Mouse (Mus musculus): Measurements from ENCODE around the gene Adamts18. TPM values are rescaled to one million over a fixed set of nuclear protein-coding genes. Genes with fewer than 3 reads are reported as not detected.

Gene Adamts18
- total RNA-seq, 2 experiments from 2014 or later, result not detected

DNA sequence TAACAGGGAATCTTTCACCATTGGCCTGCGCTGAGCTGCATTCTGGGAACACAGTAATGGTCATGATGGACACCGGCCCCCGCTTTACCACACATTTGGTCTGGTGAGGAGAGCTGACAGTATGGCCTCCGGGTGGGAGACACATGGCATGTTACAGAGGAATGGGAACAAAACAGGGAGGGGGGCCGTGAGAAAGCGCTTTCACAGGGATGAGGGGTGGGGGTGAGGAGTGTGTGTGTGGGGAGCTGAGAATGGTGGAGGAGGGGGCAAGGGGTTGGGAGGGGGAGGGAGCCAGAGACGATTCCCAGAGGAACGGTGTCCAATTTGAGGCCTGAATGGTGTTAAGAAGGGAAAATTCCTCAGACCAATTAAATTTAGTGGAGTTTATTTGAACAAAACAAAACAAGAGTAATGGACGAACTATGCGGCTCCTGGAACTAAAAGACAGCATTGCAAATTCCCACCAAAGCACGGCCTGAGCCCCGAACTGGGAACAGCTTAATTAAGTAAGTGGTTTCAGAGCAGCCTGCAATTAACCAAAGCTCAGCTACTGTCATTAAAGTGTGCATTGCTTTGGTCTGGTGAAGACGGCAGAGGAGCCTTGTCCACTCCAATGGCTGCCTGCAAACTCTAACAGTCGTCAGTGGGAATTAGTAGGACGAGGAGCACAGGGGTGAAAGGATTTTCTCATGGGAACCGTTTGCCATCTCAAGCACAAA lies 181.7 kb downstream of the Adamts18 start:
- no peak for ATAC-seq (replicated peaks; ENCODE audit: poor library complexity, severe bottlenecking)

- no peak for ATAC-seq (replicated peaks; ENCODE audit: poor library complexity, severe bottlenecking)
These were observed 182.6 kb downstream of the Adamts18 start for GRCm38 (mm10) chr8:113665951-113666350.

- ATAC-seq (replicated peaks; ENCODE audit: poor library complexity, severe bottlenecking), result no peak
These were observed 183.5 kb downstream of the Adamts18 start for GRCm38 (mm10) chr8:113665036-113665435.

DNA sequence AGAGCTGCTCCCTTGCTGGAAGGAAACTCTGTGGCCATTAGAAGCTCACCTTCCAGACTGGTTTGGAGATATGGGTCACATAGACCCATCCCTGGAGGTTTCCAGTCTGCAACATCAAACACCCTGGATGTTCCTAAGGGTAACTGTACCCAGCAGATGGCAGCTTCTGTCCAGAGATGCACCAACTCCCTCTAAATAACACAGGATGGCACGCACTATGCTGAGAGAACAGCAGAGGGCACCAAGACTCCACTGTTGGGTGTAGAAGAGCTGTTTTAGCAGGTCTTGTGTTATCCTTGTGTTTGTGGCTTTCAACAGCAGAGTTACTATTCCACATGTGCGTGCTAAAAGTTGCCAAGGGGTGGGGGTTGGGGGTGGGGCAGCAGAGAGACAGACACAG lies 184.0 kb downstream of the Adamts18 start:
- peak; percentile 90 for ATAC-seq (replicated peaks; ENCODE audit: poor library complexity, severe bottlenecking)

GRCm38 (mm10) chr8:113660128-113660527 lies 188.4 kb downstream of the Adamts18 start:
- ATAC-seq (replicated peaks; ENCODE audit: poor library complexity, severe bottlenecking), result peak; percentile 34; the same call in 1 of the 2 replicates

GRCm38 (mm10) chr8:113656681-113657298 lies 191.7 kb downstream of the Adamts18 start:
- 0 out of 2 replicates have a peak, but pooled peaks have one; percentile 0 for ATAC-seq (replicated peaks; ENCODE audit: poor library complexity, severe bottlenecking)

DNA sequence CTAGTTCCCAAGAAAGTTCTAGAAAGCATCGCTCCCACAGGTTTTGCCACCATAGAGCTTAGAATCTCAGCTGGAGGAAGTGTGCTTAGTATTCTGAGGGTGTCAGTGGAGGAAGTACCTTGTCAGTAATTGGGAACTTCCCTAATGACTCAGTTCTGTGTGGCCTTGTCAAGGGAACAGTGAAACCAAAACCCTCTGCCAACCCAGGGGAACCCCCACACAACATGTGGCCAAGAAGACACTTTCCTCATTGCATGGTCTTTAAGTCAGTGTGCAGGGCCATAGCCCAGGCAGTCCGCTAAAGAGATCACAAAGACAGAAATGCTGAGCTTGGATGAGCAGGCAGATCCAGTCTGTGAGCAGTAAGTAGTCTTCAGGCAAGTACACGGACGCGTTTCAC lies 192.4 kb downstream of the Adamts18 start:
- peak; percentile 98 for ATAC-seq (replicated peaks; ENCODE audit: poor library complexity, severe bottlenecking)

GRCm38 (mm10) chr8:113653151-113653550 lies 195.4 kb downstream of the Adamts18 start:
- ATAC-seq (replicated peaks; ENCODE audit: poor library complexity, severe bottlenecking), result no peak

- no peak for ATAC-seq (replicated peaks; ENCODE audit: poor library complexity, severe bottlenecking)
These were observed 196.1 kb downstream of the Adamts18 start for GRCm38 (mm10) chr8:113652450-113652849.

Other genes with a start within 250 kb of the Adamts18 start
- gene Mon1b, start 213.2 kb downstream of the Adamts18 start, total RNA-seq (2014; fragmentation: Nextera tagmentation), result 15.4 and 16.8 TPM in 2 replicates
- gene Mon1b, start 213.2 kb downstream of the Adamts18 start, total RNA-seq (2017), result 13.7 and 15.0 TPM in 2 replicates
- not detected in 2 replicates for gene Syce1l, start 205.5 kb downstream of the Adamts18 start, total RNA-seq (2014; fragmentation: Nextera tagmentation)
- gene Syce1l, start 205.5 kb downstream of the Adamts18 start, total RNA-seq (2017), result not detected in 2 replicates

Data from granulocyte monocyte progenitor cell, adult 5-6 weeks (primary cell).